Mouse (Mus musculus): Measurements from ENCODE around the gene Tas2r119.

Gene Tas2r119

GRCm38 (mm10) chr15:32225394-32225793, 48.3 kb downstream of the Tas2r119 start:
- DNase-seq (ENCODE audit: low read depth, low spot score), result no peak

- no peak for DNase-seq (ENCODE audit: low read depth, low spot score)
Measured at GRCm38 (mm10) chr15:32226381-32226780, 49.3 kb downstream of the Tas2r119 start.

- DNase-seq (ENCODE audit: low read depth, low spot score), result no peak
Measured at GRCm38 (mm10) chr15:32226888-32227395, 49.9 kb downstream of the Tas2r119 start.

Measured in ES-CJ7 (cell line).